9 mouse cellular contexts compared by ENCODE assay signal in genomic region chr4:126655356-126655755, GRCm38 (mm10). TPM values are rescaled to one million over a fixed set of nuclear protein-coding genes. Genes with fewer than 3 reads are reported as not detected.
DNase-seq lines count a peak whose midpoint lies in the region; ATAC-seq and TF ChIP-seq lines count a peak whose summit lies in the region.
"Had no signal": no experiment of that assay in that cellular context is flagged by ENCODE, and none has a peak within 500 bp of the region (broad histone marks: within the 10 kb centered on the region; RNA-seq: fewer than 3 reads in every experiment).

No protein-coding gene starts in this region.

- DNase-seq in hindbrain, embryonic 11.5 days (ENCODE audit: low spot score) = peak; percentile 72
- peak; percentile 78 for DNase-seq in ES-E14 (ENCODE audit: low read depth, low spot score)
- DNase-seq in embryo, embryonic 10.5 days (ENCODE audit: low spot score) = peak; percentile 91
- no peak for DNase-seq in spleen, postnatal 4 days (ENCODE audit: low spot score in 2 of 2)
- no peak for DNase-seq in gastrocnemius, postnatal 36 days
- DNase-seq in gastrocnemius, postnatal 25 days = no peak

- H3K27ac ChIP-seq in hindbrain, embryonic 11.5 days (ENCODE audit: low read depth, low read length) = no peak overlapping the region
- H3K27ac ChIP-seq in hindbrain, embryonic 13.5 days = no peak overlapping the region
- H3K27ac ChIP-seq in ES-E14 (ENCODE audit: insufficient read depth, low read depth, low read length, poor library complexity, severe bottlenecking) = no peak overlapping the region

- no peak overlapping the region for H3K4me2 ChIP-seq in hindbrain, embryonic 11.5 days (replicated peaks; ENCODE audit: low read depth, low read length)
- H3K4me2 ChIP-seq in hindbrain, embryonic 13.5 days = no peak overlapping the region

- H3K4me1 ChIP-seq in hindbrain, embryonic 11.5 days (replicated peaks; ENCODE audit: control insufficient read depth, insufficient read depth, low read length) = no peaks in the 10 kb centered on the region
- no peaks in the 10 kb centered on the region for H3K4me1 ChIP-seq in hindbrain, embryonic 13.5 days (replicated peaks)
- H3K4me1 ChIP-seq in ES-E14 (ENCODE audit: control insufficient read depth in 2 of 2, insufficient read depth in 2 of 2, low read length in 2 of 2, poor library complexity in 1 of 2) = no peaks in the 10 kb centered on the region

- in situ Hi-C loops in ES-E14 (cut with MboI; ENCODE audit: low sequenced_read_pairs in 2 of 2, unreplicated experiment in 2 of 2) = no loop called here

- no peak for ATAC-seq in hindbrain, embryonic 11.5 days (ENCODE audit: low FRiP score)
- no peak for ATAC-seq in hindbrain, embryonic 13.5 days (ENCODE audit: low FRiP score)
- ATAC-seq in megakaryocyte-erythroid progenitor cell, adult 5-6 weeks (replicated peaks; ENCODE audit: low FRiP score, low TSS enrichment, poor library complexity, severe bottlenecking) = peak; percentile 70
- ATAC-seq: Patski had no signal

- H3K27me3 ChIP-seq in hindbrain, embryonic 11.5 days (ENCODE audit: control insufficient read depth, insufficient read depth, low read length) = no peaks in the 10 kb centered on the region
- peaks cover 46% of the 10 kb centered on the region for H3K27me3 ChIP-seq in hindbrain, embryonic 13.5 days

- no peak overlapping the region for H3K4me3 ChIP-seq in hindbrain, embryonic 11.5 days (ENCODE audit: low read depth, low read length)
- H3K4me3 ChIP-seq in hindbrain, embryonic 13.5 days = no peak overlapping the region
- no peak overlapping the region for H3K4me3 ChIP-seq in ES-E14 (ENCODE audit: insufficient read depth in 1 of 2, low read depth in 1 of 2, low read length in 2 of 2, poor library complexity in 1 of 2, severe bottlenecking in 1 of 2)

- intact Hi-C loops in gastrocnemius, postnatal 36 days (cut with DNase I) = no loop called here

- H3K9me3 ChIP-seq in hindbrain, embryonic 11.5 days (ENCODE audit: control insufficient read depth, low read length) = no peaks in the 10 kb centered on the region
- H3K9me3 ChIP-seq in hindbrain, embryonic 13.5 days = no peaks in the 10 kb centered on the region
- H3K9me3 ChIP-seq in ES-E14 (ENCODE audit: control insufficient read depth, insufficient read depth, low read depth, low read length) = no peaks in the 10 kb centered on the region

- WGBS in hindbrain, embryonic 11.5 days = 16% methylated on average over 9 of the region's 9 CpGs
- WGBS in hindbrain, embryonic 13.5 days = 15% methylated on average over 9 of the region's 9 CpGs

- no peak overlapping the region for H3K9ac ChIP-seq in hindbrain, embryonic 11.5 days (ENCODE audit: low read depth, low read length)
- H3K9ac ChIP-seq in hindbrain, embryonic 13.5 days = no peak overlapping the region
- H3K9ac ChIP-seq in ES-E14 (ENCODE audit: insufficient read depth, low read depth, low read length, poor library complexity, severe bottlenecking) = no peak overlapping the region

- no peaks in the 10 kb centered on the region for H3K36me3 ChIP-seq in hindbrain, embryonic 11.5 days (ENCODE audit: control insufficient read depth, insufficient read depth, low read length)
- no peaks in the 10 kb centered on the region for H3K36me3 ChIP-seq in hindbrain, embryonic 13.5 days
- no peaks in the 10 kb centered on the region for H3K36me3 ChIP-seq in ES-E14 (ENCODE audit: control insufficient read depth, insufficient read depth, low read length, poor library complexity, severe bottlenecking)

TF ChIP-seq in ES-E14, 5 proteins besides CTCF, POLR2A, EP300 and RAD21:
- TF ChIP-seq CHD2 (IDR thresholded peaks at IDR 0.05; ENCODE audit: low read depth, low read length) (no peak), MAFK (IDR thresholded peaks at IDR 0.05; ENCODE audit: insufficient read depth, low read depth, low read length) (no peak), ZC3H11A (IDR thresholded peaks at IDR 0.05; ENCODE audit: borderline replicate concordance, low read depth, low read length) (no peak), ZNF384 (IDR thresholded peaks at IDR 0.05; ENCODE audit: low read depth, low read length) (no peak), HCFC1 (IDR thresholded peaks at IDR 0.05; ENCODE audit: borderline replicate concordance, insufficient read depth, low read length) (no peak)
TF ChIP-seq in ES-E14: peak in this region for 0.

RNA-seq across cellular contexts. Expression of gene Psmb2, which starts 22.1 kb away (rescaled TPM):
- 517 and 551 TPM in 2 replicates for polyA plus RNA-seq in hindbrain, embryonic 11.5 days (2014; fragmentation: Nextera tagmentation; extraction: Ambion mirVana)
- 445 and 454 TPM in 2 replicates for polyA plus RNA-seq in hindbrain, embryonic 13.5 days (2015; fragmentation: Nextera tagmentation; extraction: Ambion mirVana)
- total RNA-seq in ES-E14 (2012; rRNA removed) = 140 and 200 TPM in 2 replicates
- total RNA-seq in megakaryocyte-erythroid progenitor cell, adult 5-6 weeks (2014; fragmentation: Nextera tagmentation) = 290 and 339 TPM in 2 replicates
- total RNA-seq in megakaryocyte-erythroid progenitor cell, adult 5-6 weeks (2017) = 111 and 188 TPM in 2 replicates
- 10 to 100 TPM; 77.9 to 88.6 TPM for total RNA-seq in gastrocnemius, postnatal 36 days (2021)
- total RNA-seq in gastrocnemius, postnatal 25 days (2021) = 10 to 100 TPM; 79.9 to 90.5 TPM

RNA-seq across cellular contexts. Expression of gene 5730409E04Rik, which starts 45.7 kb away (rescaled TPM):
- 1.9 and 3.0 TPM in 2 replicates for polyA plus RNA-seq in hindbrain, embryonic 11.5 days (2014; fragmentation: Nextera tagmentation; extraction: Ambion mirVana)
- 7.9 and 9.2 TPM in 2 replicates for polyA plus RNA-seq in hindbrain, embryonic 13.5 days (2015; fragmentation: Nextera tagmentation; extraction: Ambion mirVana)
- 1.4 and 1.7 TPM in 2 replicates for total RNA-seq in ES-E14 (2012; rRNA removed)
- 0.37 TPM in 1 of 2 replicates, not detected in the other for total RNA-seq in megakaryocyte-erythroid progenitor cell, adult 5-6 weeks (2014; fragmentation: Nextera tagmentation)
- 0.53 TPM in 1 of 2 replicates, not detected in the other for total RNA-seq in megakaryocyte-erythroid progenitor cell, adult 5-6 weeks (2017)
- 10 to 100 TPM; 18.8 to 20.1 TPM for total RNA-seq in gastrocnemius, postnatal 36 days (2021)
- total RNA-seq in gastrocnemius, postnatal 25 days (2021) = 10 to 100 TPM; 14.3 to 17.8 TPM

Comparison
In these comparisons a context has a peak if more than half of its experiments do, and no peak if none do; other contexts are left out.
1. DNase-seq: peak in hindbrain, embryonic 11.5 days (single experiment), ES-E14 (single experiment) and embryo, embryonic 10.5 days (single experiment); none in spleen, postnatal 4 days (0 of 2), gastrocnemius, postnatal 36 days (0 of 2) and gastrocnemius, postnatal 25 days (single experiment).